Mouse (Mus musculus) neutrophil, adult 59 days (primary cell): ENCODE data around the gene Gamt. TPM values are rescaled to one million over a fixed set of nuclear protein-coding genes. Genes with fewer than 3 reads are reported as not detected.

Experiments
- total RNA-seq, 2 experiments: library from RNA; stranded (reverse); gene quantifications; 1 replicate in 1 of 2; 2 replicates in 1 of 2; pipeline ENCODE4 v1.2.4; 2023

The Gamt gene
- 1 to 10 TPM; 5.3 to 7.9 TPM for total RNA-seq

DNA sequence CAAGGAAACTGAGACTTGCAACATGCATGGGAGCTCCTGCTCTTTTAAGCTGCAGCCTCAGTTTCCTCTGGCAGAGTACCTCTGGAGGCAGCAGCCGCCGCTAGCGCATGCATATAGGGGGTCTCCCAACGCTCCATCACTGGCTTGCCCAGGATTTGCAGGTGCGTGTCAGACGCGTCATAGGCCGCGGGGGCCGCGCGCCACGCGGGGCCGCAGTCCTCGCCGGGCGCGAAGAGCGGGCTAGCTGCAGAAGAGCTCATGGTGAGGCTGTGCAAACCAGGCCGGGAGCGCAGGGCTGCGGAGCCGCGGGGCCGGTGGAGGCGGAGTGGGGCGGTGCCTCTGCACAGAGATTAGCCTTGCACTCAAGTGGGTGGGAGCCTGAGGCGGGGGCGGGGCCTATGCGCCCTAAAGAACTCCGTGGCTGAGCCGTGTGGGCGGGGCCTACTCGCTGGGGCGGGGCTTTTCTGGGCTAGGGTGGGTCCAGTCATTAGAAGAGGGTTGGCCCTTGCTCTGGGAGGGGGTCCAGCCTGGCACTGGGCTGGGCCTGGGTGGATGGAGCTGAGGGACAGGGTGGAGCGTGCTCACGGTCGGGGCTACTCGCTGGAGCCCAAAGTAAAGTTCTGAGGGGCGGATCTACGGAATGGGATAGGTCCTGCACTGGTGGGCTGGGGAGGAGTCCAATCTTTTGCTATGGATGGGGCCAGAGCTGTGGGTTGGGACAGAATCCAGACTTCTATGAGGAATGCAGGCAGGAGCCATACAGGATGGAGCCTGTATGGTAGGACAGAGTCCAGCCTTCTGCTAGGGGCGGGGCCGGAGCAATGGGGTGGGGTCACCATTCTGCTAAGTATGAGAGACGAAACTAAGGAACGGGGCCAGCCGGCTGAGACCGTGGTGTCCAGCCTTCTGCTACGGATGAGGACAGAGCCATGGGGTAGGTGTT is at the start of gene Gamt, which contains the start of gene Dazap1:
TSS of gene Gamt (minus strand) at position 371 of the 943 bp plus-strand sequence.
TSS of gene Dazap1 (plus strand) at position 845 of the 943 bp plus-strand sequence.

DNA sequence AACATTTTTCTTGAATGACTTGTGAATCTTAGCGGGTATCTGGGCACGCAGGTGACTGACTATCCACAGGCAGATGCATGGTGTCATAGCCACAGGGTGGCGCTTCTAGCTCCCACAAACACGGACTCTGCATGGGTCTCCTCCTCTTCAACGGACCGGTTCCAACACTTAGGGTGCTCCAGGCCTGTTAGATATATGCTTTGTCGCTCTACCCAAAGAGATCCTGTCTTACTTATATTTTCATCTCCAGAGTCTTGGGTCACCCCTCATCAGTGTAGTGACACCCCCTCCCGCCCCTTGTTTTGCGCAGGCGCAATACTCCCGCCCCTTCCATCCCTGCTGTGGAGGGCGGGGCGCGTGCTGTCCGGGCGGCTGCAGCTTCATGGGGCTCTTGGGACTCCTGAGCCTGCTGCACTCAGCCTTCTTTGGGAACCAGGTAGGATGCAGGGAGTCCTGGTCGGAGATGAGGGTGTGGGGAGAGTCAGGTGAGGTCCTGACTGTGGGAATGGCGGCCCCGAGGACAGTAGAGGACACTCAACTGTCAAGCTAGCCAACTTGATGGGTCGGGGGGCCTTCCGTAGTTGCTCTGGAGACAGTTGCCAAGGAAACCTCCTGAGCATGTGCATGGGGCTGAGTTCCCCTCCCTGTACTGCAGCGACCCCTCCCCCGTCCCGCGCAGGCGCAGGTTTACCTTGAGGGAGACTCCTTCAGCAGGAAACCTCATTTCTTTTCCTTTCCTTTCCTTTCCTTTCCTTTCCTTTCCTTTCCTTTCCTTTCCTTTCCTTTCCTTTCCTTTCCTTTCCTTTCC is 35.0 kb upstream of the Gamt start, which contains the start of gene Apc2:
TSS of gene Apc2 (plus strand) at position 360 of the 808 bp plus-strand sequence.

DNA sequence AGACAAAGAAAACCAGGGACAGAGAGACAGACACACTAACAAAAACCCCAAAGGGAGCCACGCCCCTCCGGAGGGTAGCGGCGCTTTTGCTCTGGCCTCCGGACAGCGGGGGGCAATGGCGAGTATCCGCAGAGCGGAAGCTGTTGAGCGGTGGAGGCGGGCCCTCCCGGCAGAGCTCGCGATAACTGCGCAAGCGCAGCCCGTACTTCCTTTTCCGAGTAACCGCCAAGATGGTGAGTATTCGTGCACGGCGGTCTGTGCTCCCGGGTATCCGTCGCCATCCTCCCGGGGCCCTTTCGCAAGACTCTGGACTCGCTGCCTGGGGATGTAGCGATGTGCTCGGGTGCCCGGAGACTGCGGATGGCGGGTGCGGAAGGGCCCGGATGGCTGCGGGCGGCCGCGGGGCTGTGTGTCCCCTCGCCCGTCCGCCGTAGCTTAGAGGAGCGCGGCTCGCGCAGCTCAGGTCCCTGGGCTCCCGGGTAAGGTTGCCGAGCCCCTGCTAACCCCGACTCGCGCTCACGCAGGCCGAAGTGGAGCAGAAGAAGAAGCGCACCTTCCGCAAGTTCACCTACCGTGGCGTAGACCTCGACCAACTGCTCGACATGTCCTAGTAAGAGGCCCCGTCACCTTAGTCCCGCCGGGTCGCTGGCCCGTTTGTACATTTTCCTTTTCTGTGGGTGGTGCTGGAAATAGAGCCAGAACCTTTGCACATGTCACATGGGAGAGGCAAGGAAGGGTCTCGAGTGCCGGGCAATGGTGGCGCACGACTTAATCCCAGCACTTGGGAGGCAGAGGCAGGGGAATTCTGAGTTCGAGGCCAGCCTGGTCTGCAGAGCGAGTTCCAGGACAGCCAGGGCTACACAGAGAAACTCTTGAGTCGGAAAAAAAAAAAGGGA is 31.7 kb upstream of the Gamt start, which contains the start of gene Rps15:
TSS of gene Rps15 (plus strand) at position 203 of the 896 bp plus-strand sequence.

DNA sequence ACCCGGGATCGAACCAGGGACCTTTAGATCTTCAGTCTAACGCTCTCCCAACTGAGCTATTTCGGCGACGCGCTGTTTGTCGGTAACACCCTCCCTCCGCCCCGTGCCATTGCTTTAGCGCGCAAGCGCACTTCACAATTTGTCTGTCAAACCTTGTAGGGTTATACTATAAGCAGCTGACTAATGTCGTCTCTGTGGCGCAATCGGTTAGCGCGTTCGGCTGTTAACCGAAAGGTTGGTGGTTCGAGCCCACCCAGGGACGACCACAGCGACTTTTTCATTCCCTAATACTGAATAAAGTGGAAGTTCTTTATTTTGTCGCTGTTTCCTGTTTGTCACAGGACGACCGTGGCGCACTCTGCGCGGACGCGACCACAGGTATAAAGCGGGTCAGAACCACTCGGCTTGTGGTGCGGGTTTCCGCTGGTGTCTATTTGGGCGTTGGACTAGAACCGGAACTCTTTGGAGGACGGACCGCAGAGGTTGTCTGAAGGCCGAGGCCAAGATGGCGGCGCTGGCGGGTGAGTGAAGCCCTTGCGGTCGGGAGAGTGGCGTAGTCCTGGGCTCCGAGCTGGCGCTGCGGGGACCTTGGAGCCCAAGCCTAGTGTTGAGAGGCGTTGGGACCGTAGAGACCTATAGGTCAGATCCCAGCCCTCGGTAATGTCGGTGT is 11.7 kb downstream of the Gamt start, which contains the start of gene Ndufs7:
TSS of gene Ndufs7 (plus strand) at position 151 of the 670 bp plus-strand sequence.

GRCm38 (mm10) chr10:80226416-80227165 is 34.2 kb downstream of the Gamt start, which contains the start of gene Mum1:
Mum1 (plus strand) TSS chr10:80226434.

Other genes with a start within 250 kb of the Gamt start
- gene Arhgap45, start 244.4 kb downstream of the Gamt start, total RNA-seq, result 100 to 1,000 TPM; 428 to 464 TPM
- 10 to 100 TPM; 34.8 to 48.1 TPM for gene Polr2e, start 221.2 kb downstream of the Gamt start, total RNA-seq
- gene Gpx4, start 213.8 kb downstream of the Gamt start, total RNA-seq, result 100 to 1,000 TPM; 269 to 306 TPM
- gene Sbno2, start 155.4 kb downstream of the Gamt start, total RNA-seq, result 100 to 1,000 TPM; 141 to 163 TPM
- 100 to 1,000 TPM; 183 to 187 TPM for gene Stk11, start 145.2 kb downstream of the Gamt start, total RNA-seq
- gene Atp5d, start 122.4 kb downstream of the Gamt start, total RNA-seq, result 100 to 1,000 TPM; 108 to 123 TPM
- 1 to 10 TPM; 1.2 to 1.4 TPM for gene Cbarp, start 120.2 kb downstream of the Gamt start, total RNA-seq
- gene Midn, start 112.7 kb downstream of the Gamt start, total RNA-seq, result 100 to 1,000 TPM; 221 to 226 TPM
- 10 to 100 TPM; 41.6 to 50.1 TPM for gene Cirbp, start 95.0 kb downstream of the Gamt start, total RNA-seq
- gene 1600002K03Rik, start 88.1 kb downstream of the Gamt start, total RNA-seq, result 1 to 10 TPM; 5.1 to 7.1 TPM
- gene Efna2, start 81.5 kb downstream of the Gamt start, total RNA-seq, result not detected
- gene Mum1, start 34.6 kb downstream of the Gamt start, total RNA-seq, result 10 to 100 TPM; 27.7 to 35.4 TPM
- 10 to 100 TPM; 57.5 to 61.4 TPM for gene Ndufs7, start 11.9 kb downstream of the Gamt start, total RNA-seq
- gene Dazap1, start 474 bp upstream of the Gamt start, total RNA-seq, result 10 to 100 TPM; 92.4 to 98.1 TPM
- 100 to 1,000 TPM; 825 to 854 TPM for gene Rps15, start 31.4 kb upstream of the Gamt start, total RNA-seq
- not detected for gene Apc2, start 35.0 kb upstream of the Gamt start, total RNA-seq
- 10 to 100 TPM; 27.3 to 33.6 TPM for gene 2310011J03Rik, start 59.5 kb upstream of the Gamt start, total RNA-seq
- gene Pcsk4, start 68.5 kb upstream of the Gamt start, total RNA-seq, result under 1 TPM in 1 of 2 experiments, not detected in 1; 0.60 TPM
- gene Reep6, start 68.9 kb upstream of the Gamt start, total RNA-seq, result 1 to 10 TPM; 1.0 to 1.7 TPM
- under 1 TPM in 1 of 2 experiments, not detected in 1; 0.71 TPM for gene Adamtsl5, start 87.4 kb upstream of the Gamt start, total RNA-seq
- gene Plk5, start 95.4 kb upstream of the Gamt start, total RNA-seq, result not detected
- 1 to 10 TPM; 2.2 to 4.0 TPM for gene Mex3d, start 126.6 kb upstream of the Gamt start, total RNA-seq
- 10 to 100 TPM; 51.7 to 52.3 TPM for gene Mbd3, start 138.5 kb upstream of the Gamt start, total RNA-seq
- gene Uqcr11, start 145.8 kb upstream of the Gamt start, total RNA-seq, result 10 to 100 TPM; 90.5 to 97.7 TPM
- gene Tcf3, start 172.6 kb upstream of the Gamt start, total RNA-seq, result 10 to 100 TPM; 52.0 to 52.8 TPM
- not detected for gene Onecut3, start 233.8 kb upstream of the Gamt start, total RNA-seq